Mouse (Mus musculus): ENCODE results near the gene Neurog1.

Gene Neurog1

DNA sequence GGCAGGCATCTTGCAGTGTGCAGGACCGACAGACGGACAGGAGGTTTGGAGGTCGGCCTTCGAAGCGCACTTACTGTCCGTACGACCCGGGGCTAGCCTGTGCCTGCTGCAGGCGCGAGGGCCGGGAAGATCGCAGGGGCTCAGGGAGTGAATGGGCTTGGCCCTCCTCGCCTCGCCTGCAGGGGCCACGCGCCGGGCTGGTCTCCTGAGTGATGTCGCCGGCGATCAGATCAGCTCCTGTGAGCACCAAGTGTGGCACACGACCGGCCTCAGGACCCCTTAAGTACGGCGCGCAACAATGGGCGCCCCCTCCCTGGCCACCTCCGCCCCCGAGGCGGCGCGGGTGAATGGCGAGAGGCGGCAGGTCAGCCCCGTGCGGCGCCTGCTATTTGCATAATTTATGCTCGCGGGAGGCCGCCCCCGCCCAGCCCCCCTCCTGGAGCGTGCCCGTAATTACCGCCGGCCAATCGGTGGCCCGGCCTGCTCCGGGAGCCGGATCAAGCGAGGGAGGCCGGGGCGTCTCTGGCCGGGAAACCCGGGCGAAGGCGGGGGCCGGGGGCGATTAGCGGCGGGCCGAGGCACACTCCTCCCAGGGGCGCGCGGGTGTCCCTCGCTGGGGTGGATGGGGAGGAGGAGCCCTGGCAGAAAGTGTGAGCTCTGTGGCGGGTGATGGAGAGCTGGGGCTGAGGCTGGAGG lies at the start of gene Neurog1:
Gene Neurog1 (minus strand): TSS at position 240 of the 696 bp plus-strand sequence.
- no peak for DNase-seq (ENCODE audit: low spot score in 2 of 2)

DNA sequence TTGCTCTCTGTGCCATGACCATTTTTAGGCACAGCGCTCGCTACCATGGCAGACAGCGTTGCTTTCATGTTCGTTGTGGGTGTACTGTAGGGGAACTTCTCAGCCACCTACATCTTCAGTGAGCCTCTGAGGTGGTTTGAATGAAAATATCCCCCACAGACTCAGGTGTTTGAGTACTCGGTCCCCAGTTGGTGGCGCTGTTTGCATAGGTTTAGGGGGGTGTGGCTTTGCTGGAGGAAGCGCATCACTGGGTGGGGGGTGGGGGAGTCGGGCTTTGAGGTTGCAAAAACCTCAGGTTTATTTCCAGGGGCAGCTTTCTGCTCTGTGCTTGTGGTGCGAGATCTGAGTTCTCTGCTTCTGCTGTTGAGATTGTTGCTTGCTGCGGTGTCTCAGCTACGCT lies 47.4 kb upstream of the Neurog1 start:
- no peak for DNase-seq (ENCODE audit: low spot score in 2 of 2)

DNA sequence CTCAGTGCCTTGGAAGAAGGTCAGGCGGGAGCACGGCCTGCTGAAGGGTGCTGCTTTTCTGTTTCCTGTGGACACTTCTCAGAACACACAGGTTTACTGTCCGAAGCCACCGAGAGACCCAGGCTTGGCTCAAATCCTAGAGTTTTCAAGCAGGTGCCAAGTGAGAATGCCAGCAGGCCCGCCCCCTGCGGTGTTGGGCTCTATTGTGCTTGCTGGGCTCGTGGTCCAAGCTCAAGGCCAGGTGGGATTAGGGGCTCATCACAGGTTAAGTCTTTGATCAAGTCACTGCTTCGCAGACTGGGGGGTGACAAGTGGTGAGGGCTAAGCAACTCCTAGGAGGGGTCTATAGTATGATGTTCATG lies 44.7 kb upstream of the Neurog1 start:
- no peak for DNase-seq (ENCODE audit: low spot score in 2 of 2)

DNA sequence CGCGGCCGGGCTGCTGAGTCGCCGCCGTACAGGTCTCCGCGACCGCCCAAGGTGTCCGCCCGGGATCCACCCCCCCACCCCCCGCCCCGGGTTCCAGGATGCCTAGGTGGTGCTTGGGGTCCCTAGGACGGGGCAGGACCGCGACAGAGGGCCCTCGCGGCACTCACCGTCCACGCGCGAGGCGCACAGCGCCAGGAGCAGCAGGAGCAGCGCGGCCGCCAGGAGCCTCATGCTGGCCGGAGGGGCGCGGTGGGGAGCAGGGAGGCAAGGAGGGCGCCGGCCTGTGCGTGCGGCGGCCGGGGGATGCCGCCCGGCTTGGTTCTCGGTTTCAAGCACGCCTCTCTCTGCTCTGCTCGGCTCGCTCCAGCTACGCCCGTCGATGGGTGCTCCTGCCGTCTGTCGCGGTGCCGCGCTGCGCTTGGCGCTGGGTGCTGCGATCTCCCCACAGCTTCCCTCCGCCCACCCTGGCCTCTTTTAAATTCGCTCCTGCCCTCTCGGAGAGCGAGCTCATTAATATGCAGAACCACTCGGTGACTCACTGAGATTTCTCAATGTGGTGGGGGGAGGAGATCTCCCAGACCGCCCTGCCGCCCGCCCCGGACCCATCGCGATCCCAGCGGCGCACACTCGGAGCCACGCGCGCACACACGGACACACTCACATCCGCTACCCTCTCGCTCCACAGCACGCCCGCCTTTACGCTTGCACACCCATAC lies 44.1 kb upstream of the Neurog1 start, which contains the start of gene Cxcl14:
Gene Cxcl14 (minus strand): TSS at position 609 of the 716 bp plus-strand sequence.
- DNase-seq (ENCODE audit: low spot score in 2 of 2): no peak

DNA sequence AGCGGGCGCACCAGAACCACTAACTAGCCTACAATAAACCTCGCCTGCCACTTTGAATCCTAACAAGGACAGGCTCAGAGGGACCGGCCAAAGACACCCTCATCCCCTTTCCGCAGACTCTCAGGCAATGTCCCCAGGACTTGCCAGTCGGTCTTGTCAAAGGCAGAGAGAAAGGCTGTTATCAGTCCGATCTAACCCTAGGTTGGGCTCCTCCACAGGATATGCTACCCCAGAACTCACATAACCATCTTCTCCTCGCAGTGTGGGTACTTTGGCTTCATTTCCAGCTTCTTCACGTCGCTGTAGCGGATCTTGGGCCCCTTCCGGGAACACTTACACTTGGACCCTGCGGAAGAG lies 43.6 kb upstream of the Neurog1 start:
- no peak for DNase-seq (ENCODE audit: low spot score in 2 of 2)

DNA sequence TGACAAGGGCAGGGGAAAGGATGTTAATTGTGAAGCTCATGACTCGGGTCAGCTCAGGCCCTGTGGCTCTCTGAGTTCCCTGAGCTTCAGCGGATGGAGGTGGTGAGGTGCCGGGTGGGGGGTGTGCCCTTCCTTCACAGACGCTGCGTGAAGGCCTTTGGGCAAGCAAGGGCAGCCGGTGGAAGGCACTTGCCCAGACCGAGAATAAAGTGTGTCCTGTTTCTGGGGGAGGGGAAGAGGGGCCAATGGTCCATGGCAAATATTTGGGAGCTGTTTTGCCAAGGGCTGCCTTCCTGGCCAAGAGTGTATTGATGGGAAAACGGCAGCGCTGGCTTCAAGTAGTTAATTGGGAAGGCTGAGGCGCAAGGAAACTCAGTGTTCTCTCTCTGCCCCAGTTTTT lies 42.9 kb upstream of the Neurog1 start:
- DNase-seq (ENCODE audit: low spot score in 2 of 2): no peak

DNA sequence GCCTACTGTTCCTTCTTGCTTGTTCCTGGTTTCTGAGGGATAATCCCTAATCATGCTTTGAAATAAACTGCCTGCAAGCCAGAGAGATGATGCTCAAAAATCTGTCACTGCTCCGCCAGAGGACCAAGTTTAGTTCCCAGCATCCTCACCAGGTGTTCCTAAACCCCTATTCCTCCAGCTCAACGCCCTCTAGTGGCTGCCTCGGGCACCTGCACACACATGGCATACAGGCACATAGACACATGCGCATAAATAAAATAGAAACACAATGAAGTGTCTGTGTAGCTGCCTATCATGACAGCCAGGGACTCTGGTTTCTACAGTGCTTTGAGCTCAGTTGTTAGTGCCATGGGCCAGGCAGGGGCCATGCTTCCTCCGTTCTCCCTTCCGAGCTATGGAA lies 38.0 kb upstream of the Neurog1 start:
- DNase-seq (ENCODE audit: low spot score in 2 of 2): no peak

DNA sequence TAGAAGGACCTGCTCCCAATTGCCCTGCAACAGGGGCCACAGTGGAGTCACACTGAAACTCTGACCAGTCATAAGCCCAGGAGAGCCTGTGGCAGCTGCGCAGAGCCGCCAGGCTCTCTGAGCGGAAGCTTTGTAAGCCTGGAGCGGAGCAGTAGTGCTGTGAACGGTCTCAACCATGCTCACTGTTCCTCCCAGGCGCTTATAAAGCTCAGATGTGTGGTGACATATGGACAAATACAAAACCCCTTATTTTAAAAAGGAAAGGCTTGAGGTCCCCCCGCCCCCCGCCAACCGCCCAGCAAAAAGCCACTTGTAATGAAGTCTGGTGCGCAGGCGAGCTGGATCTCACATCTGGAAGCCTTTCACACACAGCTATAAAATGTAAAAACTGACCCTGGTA lies 37.3 kb upstream of the Neurog1 start:
- no peak for DNase-seq (ENCODE audit: low spot score in 2 of 2)

DNA sequence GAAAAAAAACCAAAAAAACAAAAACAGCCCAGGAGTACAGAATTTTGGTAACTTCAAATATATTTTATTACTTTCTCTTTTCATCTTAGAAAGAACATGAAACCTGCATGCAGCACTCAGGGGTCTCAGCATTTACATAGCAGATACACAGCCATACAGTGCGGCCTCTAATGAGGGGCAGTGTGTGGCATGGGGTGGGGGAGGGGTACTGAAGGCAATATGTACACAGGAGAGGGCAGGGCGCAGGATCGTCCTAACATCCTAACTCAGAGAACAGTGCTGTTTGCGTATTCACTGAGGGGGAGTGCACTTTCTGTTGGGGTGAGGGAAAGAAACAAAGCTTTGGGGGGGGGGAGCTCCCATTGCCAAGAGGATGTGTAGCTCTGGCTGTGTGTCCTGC lies 36.6 kb upstream of the Neurog1 start:
- DNase-seq (ENCODE audit: low spot score in 2 of 2): no peak

DNA sequence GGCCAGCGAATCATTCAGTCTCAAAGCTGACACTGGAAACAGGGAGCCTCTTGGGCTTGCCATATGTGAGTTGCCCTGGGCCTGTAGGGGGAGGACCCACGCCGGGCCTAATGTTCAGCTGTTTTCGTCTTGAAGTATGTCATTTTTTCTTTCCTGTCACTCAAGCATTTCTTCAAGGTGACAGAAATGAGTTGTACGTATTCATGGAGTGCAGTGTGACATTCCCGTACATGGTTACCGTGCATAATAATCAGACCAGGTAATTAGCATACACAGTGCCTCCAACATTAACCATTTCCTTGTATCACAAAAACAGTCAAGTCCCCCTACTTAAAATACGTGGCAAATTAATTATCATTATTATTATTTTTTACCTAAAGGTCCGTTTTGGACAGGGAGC lies 35.1 kb upstream of the Neurog1 start:
- DNase-seq (ENCODE audit: low spot score in 2 of 2): no peak

DNA sequence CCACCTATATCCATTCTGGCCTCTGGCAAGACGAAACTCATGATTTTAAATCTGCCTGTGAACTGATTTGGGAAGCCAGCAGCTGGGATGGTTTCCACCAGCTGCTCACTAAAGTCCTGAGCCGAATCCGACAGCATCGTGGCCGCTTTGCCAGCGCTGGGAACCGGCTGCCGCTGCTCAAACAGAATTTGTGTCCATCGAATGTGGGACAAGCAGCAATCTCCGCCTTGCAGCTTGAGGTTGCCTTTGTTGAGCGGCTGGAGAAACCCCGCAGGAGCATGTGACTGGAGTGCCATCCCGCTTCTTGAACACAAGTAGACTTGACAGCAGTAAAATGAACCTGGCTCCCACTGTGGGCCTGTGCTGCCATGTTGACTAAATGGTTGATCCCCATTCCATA lies 31.4 kb upstream of the Neurog1 start:
- DNase-seq (ENCODE audit: low spot score in 2 of 2): no peak

DNA sequence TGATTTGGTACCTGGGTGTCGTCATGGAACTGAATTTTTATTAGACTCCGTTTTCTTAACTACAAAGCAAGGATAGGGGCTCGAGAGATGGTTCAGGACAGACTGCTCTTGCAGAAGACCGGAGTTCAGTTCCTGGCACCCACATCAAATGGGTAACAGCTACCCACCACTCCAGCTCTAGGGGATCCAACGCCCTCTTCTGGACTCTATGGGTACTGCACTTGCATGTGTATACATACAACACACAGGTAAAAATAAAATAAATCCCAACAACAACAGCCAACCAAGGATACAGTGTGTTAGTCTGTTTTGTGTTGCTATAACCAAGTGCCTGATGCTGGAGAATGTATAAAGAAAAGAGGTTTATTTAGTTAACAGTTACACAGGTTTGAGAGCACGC lies 28.4 kb upstream of the Neurog1 start:
- DNase-seq (ENCODE audit: low spot score in 2 of 2): no peak

DNA sequence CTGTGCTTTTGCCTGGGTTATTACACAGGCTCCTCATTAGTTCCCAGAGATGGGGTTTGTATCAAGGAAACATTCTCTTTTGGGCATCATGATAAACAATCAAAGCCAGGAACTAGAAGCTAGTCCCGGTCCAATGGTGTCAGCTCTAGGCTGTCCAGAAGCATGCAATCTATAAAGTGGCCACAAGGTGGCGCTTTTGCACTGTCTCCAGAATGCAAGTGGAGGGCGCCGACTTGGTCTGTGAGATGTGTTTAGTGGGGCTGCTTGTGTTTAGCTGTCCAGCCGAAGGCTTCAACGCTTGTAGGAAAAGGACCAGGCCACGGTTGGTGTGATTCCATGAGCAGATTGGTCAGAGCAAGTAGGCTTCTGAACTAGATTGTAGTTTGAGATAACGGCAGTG lies 27.5 kb upstream of the Neurog1 start:
- DNase-seq (ENCODE audit: low spot score in 2 of 2): peak; percentile 17 to 44

DNA sequence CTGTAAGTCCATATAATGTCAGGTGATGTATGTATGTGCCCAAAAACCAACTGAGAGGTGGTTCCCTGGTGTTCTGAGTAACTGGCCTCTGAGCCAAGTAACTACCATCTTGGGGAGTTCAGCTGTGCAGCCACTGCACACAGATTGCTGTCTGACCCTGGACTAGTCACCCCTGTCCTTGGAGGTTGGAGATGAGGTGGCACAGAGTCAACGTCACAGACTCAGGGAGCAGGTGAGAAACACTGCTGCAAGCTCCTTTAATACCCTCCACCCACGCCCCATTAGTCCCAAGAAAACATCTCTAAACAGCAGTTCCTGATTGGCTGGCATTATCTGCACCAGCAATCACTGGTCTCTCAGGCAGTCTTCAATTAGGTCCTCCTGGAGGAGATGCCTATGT lies 23.2 kb upstream of the Neurog1 start:
- DNase-seq (ENCODE audit: low spot score in 2 of 2): no peak

DNA sequence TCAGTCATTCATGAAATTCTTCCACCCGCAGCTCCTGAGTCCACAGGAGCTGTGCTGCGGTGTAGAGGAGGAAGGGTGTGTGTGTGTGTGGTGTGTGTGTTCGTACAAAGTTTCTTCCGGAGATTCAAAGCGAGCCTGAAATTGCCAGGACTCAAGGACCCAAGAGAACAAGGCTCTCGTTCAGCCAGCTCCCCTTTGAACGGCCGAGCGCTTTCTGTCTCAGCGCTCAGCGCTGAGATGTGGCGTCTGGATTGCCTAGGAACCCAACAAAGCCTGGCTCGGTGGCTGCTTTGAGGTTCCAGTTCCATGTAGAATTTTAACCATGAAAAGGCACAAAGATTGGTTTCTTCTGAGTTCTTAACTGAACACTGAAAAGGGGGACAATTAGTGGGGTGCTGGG lies 18.2 kb upstream of the Neurog1 start:
- no peak for DNase-seq (ENCODE audit: low spot score in 2 of 2)

DNA sequence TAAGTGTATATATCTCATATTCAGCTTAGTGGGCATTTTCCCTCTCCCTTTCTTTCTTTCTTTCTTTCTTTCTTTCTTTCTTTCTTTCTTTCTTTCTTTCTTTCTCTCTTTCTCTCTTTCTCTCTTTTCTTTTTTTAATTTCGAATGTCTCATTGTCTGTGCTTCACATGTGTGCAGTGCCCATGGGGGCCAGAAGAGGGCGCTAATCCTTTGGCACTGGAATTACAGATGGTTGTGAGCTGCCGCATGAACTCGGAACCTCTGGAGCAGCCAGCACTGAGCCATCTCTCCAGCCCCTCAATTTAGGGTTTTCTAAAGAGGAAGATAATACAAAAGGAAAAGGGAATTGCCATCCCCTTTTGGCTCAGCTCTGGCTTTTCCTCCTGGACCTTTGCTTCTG lies 15.4 kb upstream of the Neurog1 start:
- DNase-seq (ENCODE audit: low spot score in 2 of 2): no peak

DNA sequence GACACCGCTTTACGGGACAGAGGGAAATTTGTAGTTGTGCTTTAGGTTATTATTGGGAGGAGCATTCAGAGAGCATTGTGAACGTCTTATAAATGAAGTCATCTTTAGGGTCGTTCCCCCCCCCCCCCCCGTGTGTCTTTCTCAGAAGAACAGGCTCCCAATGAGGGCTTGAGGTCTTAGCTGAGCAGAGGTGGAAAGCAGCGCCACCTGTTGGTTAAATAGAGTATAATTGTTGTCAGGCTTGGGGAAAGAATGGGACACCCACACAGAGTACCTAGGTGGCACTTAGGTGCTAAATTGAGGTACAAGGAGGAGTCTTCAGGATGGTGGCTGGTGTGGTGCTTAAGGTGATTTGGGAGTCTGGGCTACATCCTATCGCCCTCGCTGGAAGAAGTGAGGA lies 14.5 kb upstream of the Neurog1 start:
- peak in 1 of 2 experiments; percentile 6 for DNase-seq (ENCODE audit: low spot score in 2 of 2)

DNA sequence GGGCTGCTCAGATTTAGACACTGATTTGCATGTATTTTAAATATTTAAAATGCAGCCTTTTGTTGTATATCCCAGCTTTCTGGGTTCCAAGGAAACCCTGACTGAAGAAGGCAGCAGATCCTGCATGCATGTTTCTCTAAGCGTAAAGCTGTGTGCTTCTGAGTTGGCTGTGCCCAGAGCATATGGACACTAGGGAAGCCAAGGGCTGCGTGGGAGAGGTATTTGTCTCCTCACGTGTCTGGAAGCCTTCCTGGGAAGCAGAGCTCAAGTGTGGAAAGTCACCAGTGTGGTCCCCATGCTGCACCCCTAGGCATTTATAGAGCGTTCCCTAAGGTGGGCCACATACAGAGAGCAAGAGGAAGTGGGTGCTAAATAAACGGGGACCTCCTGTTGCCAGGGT lies 13.7 kb upstream of the Neurog1 start:
- DNase-seq (ENCODE audit: low spot score in 2 of 2): no peak

DNA sequence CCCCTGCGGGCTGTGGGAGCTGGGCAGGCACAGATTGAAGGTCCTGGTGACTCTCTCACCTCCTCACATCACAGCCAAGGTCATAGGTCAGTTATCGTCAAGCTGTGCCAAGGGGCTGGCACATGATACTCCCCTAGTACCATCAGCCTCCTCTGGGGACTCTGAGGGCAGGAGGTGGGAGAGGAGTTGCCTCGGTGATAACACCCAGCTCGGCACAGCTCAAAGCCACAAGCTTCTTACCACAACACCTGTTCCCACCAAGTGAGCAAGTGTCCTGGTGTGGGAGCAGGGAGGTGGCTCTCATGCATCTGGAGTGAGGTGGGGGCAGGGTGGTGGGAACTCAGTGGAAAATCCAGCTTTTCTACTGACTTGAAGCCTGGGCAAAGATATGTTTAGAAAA lies 10.3 kb upstream of the Neurog1 start:
- DNase-seq (ENCODE audit: low spot score in 2 of 2): no peak

DNA sequence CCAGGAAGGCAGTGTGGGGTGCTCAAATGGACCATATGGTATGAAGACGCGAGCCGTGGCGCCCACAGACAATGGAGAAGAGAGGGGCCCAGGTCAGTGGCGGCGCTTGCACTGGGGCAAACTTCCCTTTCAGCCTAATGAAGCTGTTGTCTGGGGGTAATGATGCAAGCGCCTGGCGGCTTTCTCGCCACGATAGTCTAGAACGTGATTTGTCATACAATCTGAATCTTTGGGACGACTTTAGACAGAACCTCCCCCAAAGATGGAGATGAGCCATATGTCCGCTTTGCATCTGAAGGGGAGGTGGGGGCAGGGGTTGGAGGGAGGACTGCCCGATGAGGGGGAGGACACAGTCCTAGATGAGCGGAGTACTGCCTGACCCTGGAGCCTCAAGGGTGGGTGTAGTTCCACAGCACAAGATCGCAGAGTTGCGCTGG lies 8.4 kb upstream of the Neurog1 start:
- no peak for DNase-seq (ENCODE audit: low spot score in 2 of 2)

DNA sequence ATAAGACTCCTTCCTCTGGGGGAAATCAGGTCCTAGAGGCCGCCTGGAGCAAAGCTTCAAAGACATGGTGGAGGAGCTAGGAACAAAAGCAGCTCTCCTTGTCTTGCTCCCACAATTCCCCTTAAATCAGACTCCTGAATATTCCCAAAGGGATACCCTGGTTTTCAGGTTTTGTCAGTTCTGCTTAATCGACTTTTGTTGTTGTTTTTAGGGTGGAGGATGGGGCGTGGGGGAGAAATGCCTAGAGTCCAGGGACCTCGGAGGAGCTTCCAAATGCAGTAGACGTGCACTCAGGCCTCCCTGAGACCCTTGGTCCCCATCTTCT lies 7.9 kb upstream of the Neurog1 start:
- no peak for DNase-seq (ENCODE audit: low spot score in 2 of 2)

DNA sequence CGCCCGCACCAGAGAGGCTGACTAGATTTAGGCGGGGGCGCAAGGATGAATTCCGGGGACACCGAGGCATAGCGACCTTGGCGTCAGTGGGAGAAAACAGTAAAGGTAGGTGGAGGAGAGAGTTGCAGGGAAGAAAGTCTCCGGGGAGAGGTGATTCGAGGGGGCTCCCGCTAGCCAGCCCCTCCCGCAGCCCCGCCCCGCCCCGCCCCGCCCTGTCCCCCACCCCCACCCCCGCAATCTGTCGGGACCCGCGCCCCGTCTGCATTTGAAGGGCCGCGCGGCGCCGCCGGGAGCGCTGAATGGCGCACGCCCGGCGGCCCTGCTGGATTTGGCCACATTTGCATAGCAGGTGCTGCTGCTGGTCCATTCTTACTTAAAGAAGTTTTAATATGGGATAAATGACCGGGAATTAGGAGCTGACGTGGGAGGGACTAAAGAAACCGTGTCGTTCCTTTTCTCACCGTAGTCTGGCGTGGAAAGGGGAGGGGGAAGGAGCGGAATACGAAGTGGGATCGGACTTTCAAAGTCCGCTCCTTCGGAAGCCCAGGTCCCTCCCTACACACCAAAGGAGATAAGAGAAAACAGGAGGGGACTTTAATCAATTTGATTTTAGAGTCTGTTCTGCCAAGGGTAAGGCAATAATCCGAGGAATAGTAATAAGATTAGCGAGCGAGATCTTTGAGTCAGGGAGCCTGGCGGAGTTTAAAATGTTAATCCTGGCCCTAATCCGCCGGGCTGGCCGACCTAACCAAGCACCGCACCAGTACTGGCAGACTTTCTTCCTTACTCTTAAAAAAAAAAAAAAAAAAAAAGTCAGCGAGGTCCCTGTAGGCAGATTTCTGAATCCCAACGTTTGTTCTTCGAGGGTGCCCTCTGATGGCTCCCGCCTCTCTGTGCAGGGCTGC lies 7.3 kb upstream of the Neurog1 start:
- no peak for DNase-seq (ENCODE audit: low spot score in 2 of 2)
